Comparison of ENCODE assay signal across 26 mouse cellular contexts in genomic region chr2:104722021-104722420, GRCm38 (mm10). TPM values are rescaled to one million over a fixed set of nuclear protein-coding genes. Genes with fewer than 3 reads are reported as not detected.
DNase-seq lines count a peak whose midpoint lies in the region; ATAC-seq and TF ChIP-seq lines count a peak whose summit lies in the region.
"Had no signal": no experiment of that assay in that cellular context is flagged by ENCODE, and none has a peak within 500 bp of the region (broad histone marks: within the 10 kb centered on the region; RNA-seq: fewer than 3 reads in every experiment).

No protein-coding gene starts in this region.

- no peak for ATAC-seq in heart, embryonic 11.5 days (replicated peaks; ENCODE audit: insufficient number of reproducible peaks, low FRiP score, low TSS enrichment)
- ATAC-seq: activated CD4-positive, CD25-positive, alpha-beta regulatory T cell, adult 4 months; CD4-positive, CD25-positive, alpha-beta regulatory T cell, adult 4 months; Patski had no signal

- no peaks in the 10 kb centered on the region for H3K79me2 ChIP-seq in MEL (ENCODE audit: control insufficient read depth, insufficient read depth, low read length, poor library complexity)

- peak; percentile 70 to 73 for TF ChIP-seq EP300 in MEL (IDR thresholded peaks at IDR 0.05; ENCODE audit: low read depth in 1 of 2, low read length in 2 of 2)

- H3K9ac ChIP-seq in heart, embryonic 11.5 days (ENCODE audit: low read depth, low read length): no peak overlapping the region
- no peak overlapping the region for H3K9ac ChIP-seq in MEL (ENCODE audit: control insufficient read depth, low read depth, low read length, poor library complexity, severe bottlenecking)

- H3K36me3 ChIP-seq in heart, embryonic 11.5 days (ENCODE audit: control insufficient read depth, insufficient read depth, low read length): no peaks in the 10 kb centered on the region
- peaks cover 0 to 11% of the 10 kb centered on the region in 2 experiments; a peak in 2 of 4 replicates for H3K36me3 ChIP-seq in MEL (ENCODE audit: control insufficient read depth in 1 of 2, insufficient read depth in 2 of 2, low read length in 2 of 2)
- H3K36me3 ChIP-seq: G1E had no signal

- H3K27ac ChIP-seq in heart, embryonic 11.5 days (ENCODE audit: low read depth, low read length): no peak overlapping the region
- H3K27ac ChIP-seq in MEL (ENCODE audit: control insufficient read depth, low read depth, low read length): no peak overlapping the region

- no peak overlapping the region for H3K4me3 ChIP-seq in heart, embryonic 11.5 days (ENCODE audit: low read depth, low read length)
- H3K4me3 ChIP-seq in MEL (ENCODE audit: control insufficient read depth in 1 of 2, insufficient read depth in 1 of 2, low read depth in 2 of 2, low read length in 2 of 2): no peak overlapping the region

- TF ChIP-seq POLR2A in MEL (IDR thresholded peaks at IDR 0.05; ENCODE audit: control insufficient read depth in 1 of 2, insufficient read depth in 1 of 2, low read depth in 1 of 2, low read length in 2 of 2, poor library complexity in 1 of 2): no peak

- no peak for TF ChIP-seq CTCF in MEL (IDR thresholded peaks at IDR 0.05 in 2 of 3, conservative IDR thresholded peaks at IDR 0.05 in 1 of 3; ENCODE audit: control insufficient read depth in 1 of 3, insufficient read depth in 1 of 3, low read depth in 2 of 3, low read length in 3 of 3, poor library complexity in 1 of 3, severe bottlenecking in 1 of 3)

- no peaks in the 10 kb centered on the region for H3K4me1 ChIP-seq in heart, embryonic 11.5 days (ENCODE audit: control insufficient read depth, insufficient read depth, low read length)
- H3K4me1 ChIP-seq in MEL (ENCODE audit: control insufficient read depth in 1 of 2, insufficient read depth in 2 of 2, low read length in 2 of 2): peaks cover 6 to 10% of the 10 kb centered on the region in 2 experiments

- H3K9me3 ChIP-seq in heart, embryonic 11.5 days (replicated peaks; ENCODE audit: control insufficient read depth, low read length): no peaks in the 10 kb centered on the region
- no peaks in the 10 kb centered on the region for H3K9me3 ChIP-seq in MEL (replicated peaks; ENCODE audit: insufficient read depth, low read length)
- H3K9me3 ChIP-seq: G1E had no signal

- peak; percentile 7 for DNase-seq in heart, adult 11 months
- peak; percentile 43 for DNase-seq in MEL (ENCODE audit: low read depth, low spot score)
- DNase-seq in adrenal gland, adult (ENCODE audit: inconsistent age in 2 of 2, low spot score in 1 of 2): no peak
- DNase-seq: adrenal gland, adult 2 months; adrenal gland, adult 8-10 months; adrenal gland, postnatal 10 days; adrenal gland, postnatal 14 days; adrenal gland, postnatal 25 days; adrenal gland, postnatal 36 days; B cell, adult 2 months; cerebellum, adult 11 months; cerebellum, adult 11-12 months; cerebellum, adult 18-20 months; cerebellum, adult 2 months; cerebellum, adult 8-10 months had no signal

- H3K27me3 ChIP-seq in heart, embryonic 11.5 days (ENCODE audit: control insufficient read depth, insufficient read depth, low read length): no peaks in the 10 kb centered on the region
- H3K27me3 ChIP-seq in MEL (ENCODE audit: control insufficient read depth in 1 of 2, insufficient read depth in 2 of 2, low read length in 2 of 2): no peaks in the 10 kb centered on the region
- H3K27me3 ChIP-seq: CH12.LX, Patski had no signal

- 78% methylated on average over 3 of the region's 3 CpGs for WGBS in heart, embryonic 11.5 days (ENCODE audit: insufficient replicate concordance)

- no peak overlapping the region for H3K4me2 ChIP-seq in heart, embryonic 11.5 days

- no peak for TF ChIP-seq RAD21 in MEL (IDR thresholded peaks at IDR 0.05; ENCODE audit: low read depth, low read length)

TF ChIP-seq in MEL, 35 proteins besides CTCF, POLR2A, EP300 and RAD21:
- TF ChIP-seq GATA1 (IDR thresholded peaks at IDR 0.05; ENCODE audit: low read depth, low read length) (peak; percentile 76), ZC3H11A (IDR thresholded peaks at IDR 0.05; ENCODE audit: low read depth, low read length) (no peak), CHD1 (IDR thresholded peaks at IDR 0.05; ENCODE audit: low read depth, low read length) (no peak), USF1 (IDR thresholded peaks at IDR 0.05; ENCODE audit: low read depth, low read length) (no peak), RCOR1 (IDR thresholded peaks at IDR 0.05; ENCODE audit: low read depth, low read length) (peak; percentile 85), POLR2AphosphoS5 (IDR thresholded peaks at IDR 0.05; ENCODE audit: borderline replicate concordance, low read depth, low read length) (no peak), ETS1 (IDR thresholded peaks at IDR 0.05; ENCODE audit: low read depth, low read length) (peak; percentile 48; the same call in 1 of the 2 replicates), MAFK (IDR thresholded peaks at IDR 0.05; ENCODE audit: borderline replicate concordance, low read depth, low read length) (no peak; the same call in 1 of the 2 replicates), TAL1 (IDR thresholded peaks at IDR 0.05; ENCODE audit: low read length) (no peak), KAT2A (conservative IDR thresholded peaks at IDR 0.05; ENCODE audit: low read depth, low read length) (no peak), NELFE (IDR thresholded peaks at IDR 0.05; ENCODE audit: low read depth, low read length) (no peak), ZMIZ1 (IDR thresholded peaks at IDR 0.05; ENCODE audit: low read depth, low read length) (no peak), TCF12 (IDR thresholded peaks at IDR 0.05; ENCODE audit: low read depth, low read length) (peak; percentile 55)

RNA-seq across cellular contexts. Expression of gene Pin1rt1, which starts 5.8 kb away (rescaled TPM):
- polyA plus RNA-seq in heart, embryonic 11.5 days (2014; fragmentation: Nextera tagmentation; extraction: Ambion mirVana): not detected in 2 replicates
- not detected in 2 replicates for total RNA-seq in MEL (2012; rRNA removed)
- polyA plus RNA-seq in MEL (2012; ENCODE audit: insufficient read depth in 1 of 2, insufficient read length in 2 of 2, low read depth in 1 of 2, low replicate concordance in 2 of 2, missing spikeins in 1 of 2): under 1 TPM in 1 of 2 experiments, not detected in 1; 0.07 TPM
- total RNA-seq: adrenal gland, adult 18-20 months; adrenal gland, adult 2 months; adrenal gland, adult 8-10 months; adrenal gland, postnatal 10 days; adrenal gland, postnatal 14 days; adrenal gland, postnatal 25 days; adrenal gland, postnatal 36 days; adrenal gland, postnatal 4 days; CH12.LX; ES-E14; G1E had no signal
- polyA plus RNA-seq: activated CD4-positive, CD25-positive, alpha-beta regulatory T cell, adult 4 months; adrenal gland, adult 2 months; brain, embryonic 14.5 days; C2C12; CD4-positive, CD25-positive, alpha-beta regulatory T cell, adult 4 months; G1E had no signal

RNA-seq across cellular contexts. Expression of gene Tcp11l1, which starts 10.1 kb away (rescaled TPM):
- polyA plus RNA-seq in heart, embryonic 11.5 days (2014; fragmentation: Nextera tagmentation; extraction: Ambion mirVana): 32.5 and 36.0 TPM in 2 replicates
- 26.7 and 28.6 TPM in 2 replicates for total RNA-seq in MEL (2012; rRNA removed)
- polyA plus RNA-seq in MEL (2012; ENCODE audit: insufficient read depth in 1 of 2, insufficient read length in 2 of 2, low read depth in 1 of 2, low replicate concordance in 2 of 2, missing spikeins in 1 of 2): 10 to 100 TPM in 1 of 2 experiments, not detected in 1; 22.1 TPM

RNA-seq across cellular contexts. Expression of gene Depdc7, which starts 20.7 kb away (rescaled TPM):
- polyA plus RNA-seq in heart, embryonic 11.5 days (2014; fragmentation: Nextera tagmentation; extraction: Ambion mirVana): 3.0 and 3.6 TPM in 2 replicates
- total RNA-seq in MEL (2012; rRNA removed): 7.1 and 8.0 TPM in 2 replicates
- polyA plus RNA-seq in MEL (2012; ENCODE audit: insufficient read depth in 1 of 2, insufficient read length in 2 of 2, low read depth in 1 of 2, low replicate concordance in 2 of 2, missing spikeins in 1 of 2): 1 to 10 TPM in 1 of 2 experiments, not detected in 1; 8.6 TPM
- polyA plus RNA-seq: activated CD4-positive, CD25-positive, alpha-beta regulatory T cell, adult 4 months; CD4-positive, CD25-positive, alpha-beta regulatory T cell, adult 4 months had no signal

Comparison
In these comparisons a context has a peak if more than half of its experiments do, and no peak if none do; other contexts are left out.
1. DNase-seq: peak in heart, adult 11 months (single experiment) and MEL (single experiment); none in adrenal gland, adult (0 of 2).